Mouse (Mus musculus): Measurements from ENCODE around the gene Dynll1.

The Dynll1 gene

DNA sequence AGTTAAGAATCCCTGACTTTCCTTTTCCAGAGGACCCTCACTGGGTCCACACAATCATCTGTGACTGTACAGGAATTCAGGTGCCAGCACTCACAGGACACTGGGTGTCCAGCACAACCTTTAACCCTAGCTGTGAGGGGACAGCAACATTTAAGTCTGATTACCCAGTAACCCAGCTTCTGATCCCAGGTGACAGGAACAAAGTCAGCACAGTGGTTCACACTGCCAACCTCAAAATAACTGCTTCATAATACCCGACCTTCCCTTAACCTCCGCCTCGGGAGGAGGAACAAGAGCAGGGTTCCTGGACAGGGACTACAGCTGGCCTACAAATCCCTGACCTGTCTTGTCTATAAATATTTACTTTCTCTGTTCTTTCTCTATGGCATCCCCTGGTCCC, 32.5 kb downstream of the Dynll1 start:
- DNase-seq (ENCODE audit: low read depth in 1 of 2, low spot score in 2 of 2): no peak

DNA sequence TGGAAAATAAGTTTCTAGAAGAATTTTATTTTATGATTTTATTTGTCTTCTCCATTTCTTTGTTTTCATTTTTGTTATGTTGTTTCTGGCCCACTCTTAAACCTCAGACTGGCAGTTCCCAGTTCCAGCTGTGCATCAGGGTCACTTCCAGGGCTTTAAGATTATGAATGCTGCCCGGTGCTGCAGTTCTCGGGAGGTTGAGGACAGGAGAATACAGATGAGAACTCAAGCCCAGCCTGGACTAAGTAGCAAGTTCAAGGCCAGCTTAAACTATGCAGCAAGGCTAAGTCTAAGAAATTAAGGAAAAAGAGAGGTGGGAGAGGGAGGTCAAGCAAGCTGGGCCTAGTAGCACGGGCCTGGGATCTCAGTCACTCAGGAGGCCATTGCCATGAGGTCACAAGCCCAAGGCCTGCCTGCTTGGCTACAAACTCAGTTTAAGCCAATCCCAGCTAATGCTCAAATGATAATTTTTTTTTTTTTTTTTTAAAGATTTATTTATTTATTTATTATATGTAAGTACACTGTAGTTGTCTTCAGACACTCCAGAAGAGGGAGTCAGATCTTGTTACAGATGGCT, 33.2 kb downstream of the Dynll1 start:
- DNase-seq (ENCODE audit: low read depth in 1 of 2, low spot score in 2 of 2): no peak

DNA sequence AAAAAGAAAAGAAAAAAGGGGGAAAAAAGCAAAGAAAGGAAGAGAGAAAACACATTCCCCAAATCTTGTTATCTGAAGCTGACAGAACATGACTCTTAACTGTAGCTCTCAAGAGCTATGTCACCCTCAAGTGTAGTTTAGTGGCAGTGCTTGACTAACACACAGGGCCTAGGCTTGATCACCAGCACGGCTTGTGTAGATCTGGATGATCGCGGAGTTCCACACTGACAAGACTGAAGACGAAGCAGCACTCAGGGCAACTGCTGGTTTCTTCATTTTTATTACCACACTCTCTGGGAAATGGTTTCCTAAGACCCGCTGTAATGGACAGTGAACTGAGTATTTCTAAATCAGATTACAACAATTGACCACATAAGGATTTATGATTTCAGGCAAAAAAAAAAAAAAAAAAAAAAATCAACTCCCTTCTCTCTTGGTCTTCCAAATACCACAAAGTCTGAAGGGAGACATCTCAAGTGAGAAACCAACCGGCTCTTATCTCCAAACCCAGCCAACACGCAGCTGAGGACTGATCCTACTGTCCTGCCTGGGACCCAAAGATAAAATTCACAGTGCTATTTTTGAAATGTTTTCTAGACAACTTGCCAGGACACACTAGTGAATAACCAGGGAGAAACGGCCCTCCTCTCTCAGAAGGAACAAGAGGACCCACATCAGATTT, 33.9 kb downstream of the Dynll1 start:
- no peak for DNase-seq (ENCODE audit: low read depth in 1 of 2, low spot score in 2 of 2)

DNA sequence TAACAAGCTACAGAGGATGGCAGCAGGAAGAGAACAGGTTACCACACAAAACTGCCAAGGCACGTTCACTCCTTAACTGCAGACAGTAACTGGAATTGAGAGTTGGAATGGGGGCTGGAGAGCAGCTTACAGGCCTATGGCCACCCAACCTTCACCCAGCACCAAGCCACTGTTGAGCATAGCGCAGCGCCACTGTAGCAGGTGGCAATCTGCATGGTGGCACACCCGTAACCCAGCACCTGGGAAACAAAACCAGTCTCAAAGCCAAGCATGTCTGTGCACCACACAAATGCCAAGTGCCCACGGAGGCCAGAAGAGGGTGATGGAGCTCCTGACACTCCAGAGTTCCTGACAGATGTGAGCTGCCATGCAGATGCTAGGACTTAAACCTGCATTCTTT, 34.5 kb downstream of the Dynll1 start:
- DNase-seq (ENCODE audit: low read depth in 1 of 2, low spot score in 2 of 2): no peak

DNA sequence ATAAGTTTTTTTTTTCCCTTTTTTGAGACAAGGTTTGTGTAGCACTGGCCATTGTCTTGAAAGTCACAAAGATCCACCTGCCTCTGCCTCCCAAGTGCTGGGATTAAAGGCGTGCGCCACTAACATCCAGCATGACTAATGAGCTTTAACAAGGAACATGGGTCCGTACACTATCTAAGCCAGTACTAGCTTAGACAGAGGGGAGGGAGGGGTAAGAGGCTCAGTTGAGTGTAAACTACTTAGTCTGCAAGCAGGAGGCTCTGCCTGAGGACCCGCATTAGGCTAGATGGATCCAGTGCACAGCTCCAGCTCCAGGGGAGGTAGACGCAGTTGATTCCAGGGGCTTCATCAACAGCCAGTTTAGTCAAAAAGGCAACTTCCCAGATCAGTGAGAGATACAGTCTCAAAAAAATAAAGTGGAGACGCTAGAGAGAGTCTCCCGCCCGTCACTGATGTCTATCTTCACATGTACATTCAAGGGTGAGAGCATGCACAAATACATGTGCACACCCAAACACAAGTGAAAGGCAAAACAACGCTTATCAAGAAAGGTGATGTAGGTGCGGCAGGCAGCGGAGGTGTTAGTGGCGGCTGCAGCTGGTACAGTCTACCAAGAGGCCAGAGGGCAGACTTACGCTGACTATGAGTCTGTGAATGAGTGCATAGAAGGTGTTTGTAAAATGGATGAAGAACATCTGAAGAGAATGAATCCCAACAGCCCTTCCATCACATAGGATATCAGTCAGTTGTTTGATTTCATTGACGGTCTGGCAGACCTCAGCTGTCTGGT, 38.1 kb downstream of the Dynll1 start:
- DNase-seq (ENCODE audit: low read depth in 1 of 2, low spot score in 2 of 2): no peak

DNA sequence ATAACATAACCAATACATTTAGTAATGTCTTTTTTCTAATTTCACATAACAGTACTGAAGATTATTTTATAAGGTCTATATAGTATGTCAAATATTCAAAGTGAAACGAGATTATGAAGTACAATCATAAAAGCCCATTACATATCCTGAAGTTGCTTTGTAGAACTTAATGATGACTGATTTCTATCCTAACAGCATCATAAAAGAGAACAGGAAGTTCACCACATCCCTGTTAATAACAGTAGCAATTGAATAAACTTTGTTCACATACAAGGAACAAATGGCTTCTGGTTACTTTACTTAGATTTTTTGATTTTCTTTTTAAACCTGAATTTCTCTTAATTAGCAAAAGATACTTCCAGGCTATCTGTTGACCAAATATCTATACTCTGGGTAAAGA, 38.9 kb downstream of the Dynll1 start:
- DNase-seq (ENCODE audit: low read depth in 1 of 2, low spot score in 2 of 2): no peak

DNA sequence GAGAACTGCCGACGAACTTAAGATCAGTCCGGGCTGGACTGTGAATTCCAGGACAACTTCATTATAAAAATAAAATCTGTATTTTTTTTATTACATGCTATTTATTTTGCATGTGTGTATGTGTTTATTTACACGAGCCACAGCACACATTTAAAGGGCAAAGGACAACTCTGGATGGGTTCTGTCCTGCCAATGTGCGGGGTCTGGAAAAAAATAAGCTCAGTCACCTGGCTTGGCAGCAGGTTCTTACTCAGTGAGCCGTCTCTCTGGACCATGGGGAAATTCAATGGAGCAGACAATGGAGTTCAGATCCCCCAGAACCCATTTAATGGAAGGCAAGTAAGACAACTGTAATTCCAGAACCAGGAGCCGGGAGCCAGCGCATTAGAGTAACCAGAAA, 39.7 kb downstream of the Dynll1 start:
- DNase-seq (ENCODE audit: low read depth in 1 of 2, low spot score in 2 of 2): no peak

DNA sequence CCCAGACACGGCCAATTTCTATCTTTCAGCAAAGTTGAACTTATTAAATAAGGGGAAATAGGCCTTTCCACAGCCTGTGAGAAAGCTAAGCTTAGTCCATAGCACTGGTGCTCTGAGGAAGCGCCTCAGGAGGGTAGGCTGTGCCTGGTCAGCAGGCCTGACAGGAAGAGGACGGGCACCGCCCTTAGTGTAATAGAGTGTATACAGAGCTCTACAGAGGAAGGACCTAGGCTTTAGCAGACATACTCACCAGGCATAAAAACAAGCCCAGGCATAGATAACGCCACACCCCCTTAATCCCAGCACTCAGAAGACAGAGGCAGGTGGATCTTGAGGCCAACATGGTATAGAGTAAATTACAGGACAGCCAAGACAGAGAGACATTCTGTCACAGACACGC, 40.4 kb downstream of the Dynll1 start:
- no peak for DNase-seq (ENCODE audit: low read depth in 1 of 2, low spot score in 2 of 2)

DNA sequence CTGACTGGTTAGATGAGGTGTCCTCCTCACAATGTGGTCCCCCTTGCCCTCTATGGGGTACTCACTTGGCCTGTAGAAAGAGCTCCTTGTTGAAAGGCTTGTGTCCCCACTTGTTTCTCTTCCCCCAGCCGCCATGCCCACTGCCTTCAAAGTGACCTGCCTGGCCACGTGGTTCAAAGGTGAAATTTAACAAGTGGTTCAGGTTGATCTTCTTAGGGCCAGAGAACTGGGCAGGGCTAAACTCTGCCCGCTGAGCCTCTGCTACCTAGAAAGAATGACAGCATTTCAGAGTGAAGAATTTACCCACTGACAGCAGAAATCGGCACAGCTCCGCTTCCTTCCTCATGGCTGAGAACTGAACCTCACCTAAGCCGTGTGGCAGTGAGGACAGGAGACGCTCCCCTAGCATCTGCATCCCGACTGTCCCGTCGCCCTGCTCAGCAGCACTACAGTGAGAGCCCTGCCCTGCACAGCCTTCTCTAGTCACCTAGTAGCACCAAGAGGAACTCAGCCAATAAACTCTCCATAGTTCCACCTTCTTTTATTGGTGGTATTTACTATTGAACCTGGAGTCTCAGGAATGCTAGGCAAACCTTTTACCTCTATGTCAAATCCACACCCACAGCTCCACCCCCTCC, 43.8 kb downstream of the Dynll1 start:
- no peak for DNase-seq (ENCODE audit: low read depth in 1 of 2, low spot score in 2 of 2)

DNA sequence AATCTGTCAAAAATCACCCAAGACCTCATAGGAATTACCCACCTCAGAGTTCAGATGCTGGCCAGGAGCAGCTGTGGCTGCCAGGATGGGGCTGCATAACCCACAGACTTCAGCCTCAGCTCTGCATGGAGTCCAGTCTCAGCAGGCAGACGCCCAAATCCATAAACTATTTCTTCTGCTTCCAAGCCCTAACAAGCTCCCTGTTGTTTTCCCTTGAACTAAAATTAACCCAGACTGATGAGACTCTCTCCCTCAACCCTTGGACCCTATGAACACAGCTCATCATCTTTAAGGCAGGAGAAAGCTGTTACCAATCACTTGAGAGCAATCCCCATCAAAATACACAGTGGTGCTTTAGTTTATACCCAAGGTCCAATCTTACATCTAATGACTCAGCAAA, 45.3 kb downstream of the Dynll1 start:
- DNase-seq (ENCODE audit: low read depth in 1 of 2, low spot score in 2 of 2): no peak

Data from monocyte, adult 2 months (primary cell).